Mouse (Mus musculus): ENCODE measurements around the gene Sec22a.

Gene Sec22a

DNA sequence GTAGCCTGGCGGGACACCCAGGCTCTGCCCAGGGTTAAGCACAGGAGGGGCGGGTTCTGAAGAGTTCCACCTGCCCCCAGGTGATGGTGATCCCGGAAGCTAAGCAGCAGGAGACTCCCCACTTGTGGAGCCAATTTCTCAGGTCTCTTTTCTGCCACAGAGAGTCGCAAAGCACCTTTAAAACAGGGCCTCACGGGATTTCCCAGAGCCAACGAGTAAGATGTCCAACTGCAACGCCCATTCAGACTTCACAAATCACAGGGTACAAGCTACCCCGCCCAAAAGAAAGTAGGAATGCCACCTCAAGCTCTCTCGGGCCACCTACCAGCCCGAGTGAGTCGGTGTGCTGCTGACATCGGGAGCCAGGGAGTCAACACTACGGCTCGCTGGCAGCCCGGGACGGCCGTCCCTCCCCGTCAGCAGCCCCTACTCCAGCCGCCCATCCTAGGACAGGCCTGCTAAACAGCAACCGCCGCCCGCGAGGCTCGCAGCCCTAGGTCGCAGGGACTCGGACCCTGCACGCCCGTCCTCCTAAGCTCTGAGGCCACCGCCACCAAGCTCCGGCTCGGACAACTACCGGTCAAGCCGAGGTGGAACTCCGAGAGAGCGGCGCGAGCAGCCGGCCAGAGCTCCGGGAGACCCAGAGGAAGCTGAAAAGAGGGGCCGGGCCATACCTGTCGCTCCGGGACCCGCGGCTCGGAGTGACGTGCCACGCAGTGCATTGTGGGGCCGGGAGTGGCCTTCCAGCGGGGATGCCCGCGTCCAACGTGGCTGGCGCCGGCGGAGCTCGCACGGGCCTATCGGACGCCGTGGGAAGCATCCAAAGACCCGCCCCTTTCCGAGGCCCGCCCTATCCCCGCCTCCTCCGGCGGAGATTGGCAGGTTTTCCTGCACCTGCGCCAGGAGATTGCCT, at the start of gene Sec22a:
Gene Sec22a (minus strand): TSS at position 769 of the 913 bp plus-strand sequence.
- DNase-seq = peak; percentile 95

DNA sequence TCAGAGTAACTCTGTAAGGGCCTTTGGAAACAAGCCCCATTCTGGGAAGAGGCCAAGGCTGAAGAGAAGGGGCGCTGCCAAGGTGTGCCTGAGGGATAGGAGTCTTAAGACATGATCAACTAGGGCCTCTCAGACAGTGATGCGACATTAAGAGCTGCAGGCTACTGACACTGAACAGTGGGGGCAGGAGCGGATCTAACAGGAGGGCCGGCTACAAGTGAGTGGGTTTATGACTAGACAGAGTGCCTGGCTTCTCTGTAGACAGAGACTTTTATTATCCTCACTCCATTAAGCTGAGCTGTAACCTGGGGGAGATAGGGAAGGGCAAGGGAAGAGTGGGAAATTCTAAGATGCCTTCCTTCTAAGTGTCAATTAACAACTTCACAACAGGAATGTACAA, 43.0 kb upstream of the Sec22a start:
- DNase-seq = no peak

DNA sequence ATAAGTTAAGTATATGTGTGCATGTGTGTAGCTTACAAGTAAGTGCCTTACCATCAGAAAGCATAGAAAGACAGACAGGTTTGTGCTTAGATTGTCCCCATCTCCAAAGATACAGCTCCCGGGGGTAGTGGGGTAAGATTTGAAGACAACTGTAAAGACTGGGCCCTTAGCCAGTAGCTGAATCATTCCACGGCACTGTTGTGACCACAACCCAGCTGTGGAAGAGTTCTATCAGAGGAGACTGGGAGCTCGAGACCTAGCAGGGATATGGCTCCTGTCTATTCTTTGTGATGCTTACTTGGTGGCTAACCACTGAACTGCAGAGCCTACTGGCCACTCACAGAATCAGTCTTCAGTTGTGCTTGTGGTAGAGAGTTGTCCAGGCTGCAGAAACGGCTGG, 42.4 kb upstream of the Sec22a start:
- DNase-seq = no peak

DNA sequence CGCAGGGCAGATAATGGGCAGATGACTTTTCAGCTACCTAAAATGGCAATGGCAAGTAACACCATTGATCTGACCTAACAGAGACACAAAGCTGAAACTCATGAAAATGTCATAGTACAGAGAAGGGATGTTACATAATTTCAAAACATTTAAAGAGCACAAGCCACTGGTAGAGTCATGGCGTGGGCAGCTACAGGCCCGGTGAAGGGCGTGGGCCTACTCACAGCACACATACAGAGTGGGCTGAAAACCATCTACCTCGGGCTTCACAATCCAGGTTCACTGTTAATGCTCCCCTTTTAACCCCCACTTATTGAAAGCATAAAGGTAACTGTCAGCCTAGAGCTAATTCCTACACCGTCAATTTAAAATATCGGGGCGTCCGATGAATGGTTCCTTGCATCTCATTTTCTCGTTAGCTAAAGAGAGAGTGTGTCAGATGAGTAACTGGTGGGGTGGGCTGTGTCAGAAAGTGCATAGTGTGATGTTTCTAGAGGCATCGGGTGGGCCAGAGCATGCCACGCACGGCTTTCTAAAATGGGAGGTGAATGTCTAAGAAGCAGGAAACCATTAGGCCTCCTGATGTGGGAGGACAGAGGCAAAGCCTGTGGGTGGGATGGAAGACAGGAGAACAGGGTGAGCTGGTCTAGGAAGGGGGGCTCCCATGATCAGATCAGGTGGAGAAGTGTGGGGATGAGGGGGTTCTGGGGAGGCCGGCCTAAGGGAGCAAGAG, 41.8 kb upstream of the Sec22a start:
- DNase-seq = no peak

DNA sequence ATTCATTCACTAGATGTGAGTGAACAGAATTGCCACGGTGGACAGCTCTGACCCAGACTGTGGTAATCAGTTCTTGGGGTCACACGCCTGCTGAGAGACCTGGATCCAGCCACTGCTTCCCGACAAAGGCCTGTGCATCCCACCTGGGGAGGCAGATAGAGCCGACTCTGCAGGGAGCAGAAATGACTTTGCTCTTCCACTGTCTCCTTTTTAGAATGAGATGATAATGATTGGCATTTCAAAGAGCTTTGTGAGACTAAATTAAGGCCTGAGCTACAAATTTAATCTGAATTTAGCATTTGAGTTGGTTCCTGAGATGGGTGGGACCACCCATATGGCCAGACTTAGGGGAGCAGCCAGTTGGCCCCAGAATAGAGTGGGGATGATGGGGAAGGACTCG, 41.1 kb upstream of the Sec22a start:
- no peak for DNase-seq

DNA sequence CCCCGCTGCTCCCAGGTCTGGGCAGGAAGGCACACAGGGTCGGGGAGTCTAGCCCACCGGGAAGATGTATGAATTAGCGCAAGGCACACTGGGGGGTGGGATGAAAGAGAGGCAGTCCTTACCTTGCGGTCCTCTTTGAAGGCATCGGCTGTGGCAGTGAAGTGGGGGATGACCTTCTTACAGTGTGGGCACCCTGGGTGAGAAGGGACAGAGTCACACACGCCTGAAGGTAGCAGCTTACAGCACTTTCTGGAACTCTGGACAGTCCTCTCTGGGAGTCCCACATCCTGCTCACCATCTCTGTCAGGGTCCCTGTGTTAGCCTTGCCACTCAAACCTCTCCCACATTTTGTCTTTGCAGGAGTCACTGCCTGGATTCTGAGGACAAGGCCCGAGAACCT, 40.2 kb upstream of the Sec22a start:
- no peak for DNase-seq

DNA sequence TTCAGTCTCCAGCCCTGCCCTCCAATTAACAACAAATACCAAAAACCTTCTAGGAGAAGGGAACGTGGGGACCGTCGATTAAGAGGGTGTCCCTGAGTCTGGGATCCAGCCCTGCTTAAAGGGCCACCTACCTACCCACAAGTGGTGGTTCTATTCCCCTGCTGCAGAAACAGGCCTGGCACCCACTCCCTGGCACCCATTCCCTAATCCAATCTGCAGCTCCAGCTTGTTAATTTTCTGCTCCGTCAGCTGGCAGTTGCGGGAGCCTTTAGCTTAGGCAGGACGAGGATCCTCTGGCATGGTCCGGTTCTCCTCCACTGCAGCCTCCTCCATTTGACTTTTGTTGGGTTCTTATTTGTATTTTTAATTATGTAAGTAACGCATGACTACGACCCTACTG, 39.6 kb upstream of the Sec22a start:
- no peak for DNase-seq

DNA sequence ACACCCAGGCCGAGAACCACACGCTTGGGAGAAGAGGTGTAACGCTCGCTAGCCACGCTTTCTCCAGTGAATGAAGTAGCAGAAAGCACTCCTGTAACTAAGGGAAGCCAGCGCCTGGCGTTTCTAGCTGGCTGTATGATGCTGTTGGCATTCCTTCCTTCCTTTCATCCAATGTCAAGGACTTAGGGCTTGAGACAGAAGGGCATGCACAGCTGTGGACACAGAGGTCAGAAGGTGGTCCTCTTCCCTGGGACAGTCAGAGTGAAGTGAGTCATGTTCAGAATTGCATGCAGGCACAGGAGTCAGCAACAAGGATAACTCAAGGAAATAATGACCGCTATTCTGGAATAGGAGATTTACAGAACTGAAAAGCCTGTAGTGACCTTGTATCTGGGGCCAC, 29.1 kb upstream of the Sec22a start:
- no peak for DNase-seq

DNA sequence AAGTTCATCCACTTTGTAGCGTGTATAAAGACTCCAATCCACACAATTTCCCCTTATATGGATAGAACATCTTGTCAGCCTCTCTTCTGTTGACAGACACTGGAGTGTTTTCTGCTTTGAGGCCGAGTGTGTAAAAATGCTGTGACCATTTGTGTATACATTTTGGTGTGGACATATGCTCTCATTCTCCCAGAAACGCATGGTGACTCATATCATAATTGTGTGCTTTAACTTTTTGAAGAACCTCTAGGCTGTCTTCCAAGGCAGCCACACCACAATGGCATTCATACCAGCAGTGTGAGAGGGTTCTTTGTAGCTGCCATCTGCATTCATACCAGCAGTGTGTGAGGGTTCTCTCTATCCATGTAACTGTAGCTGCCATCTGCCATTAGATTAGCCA, 21.9 kb upstream of the Sec22a start:
- DNase-seq = no peak

DNA sequence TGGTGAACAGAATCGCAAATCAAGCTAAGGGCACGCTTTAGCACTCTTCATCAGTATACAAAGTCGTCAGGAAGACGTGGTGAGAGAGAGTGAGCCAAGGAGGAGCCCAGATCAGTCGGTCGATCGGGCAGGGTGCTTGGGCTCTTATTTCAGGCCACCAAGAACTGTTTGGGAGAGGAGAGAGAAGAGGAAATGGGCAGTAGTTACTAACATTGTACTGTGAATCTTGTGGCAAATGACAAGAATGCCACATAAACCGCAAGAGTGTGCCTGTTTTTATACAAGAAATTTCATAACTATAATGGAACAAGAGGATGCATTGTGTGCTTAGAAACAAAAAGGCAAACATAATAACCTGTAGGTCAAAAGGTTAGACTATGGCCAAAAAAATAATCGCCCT, 16.3 kb upstream of the Sec22a start:
- DNase-seq = no peak

DNA sequence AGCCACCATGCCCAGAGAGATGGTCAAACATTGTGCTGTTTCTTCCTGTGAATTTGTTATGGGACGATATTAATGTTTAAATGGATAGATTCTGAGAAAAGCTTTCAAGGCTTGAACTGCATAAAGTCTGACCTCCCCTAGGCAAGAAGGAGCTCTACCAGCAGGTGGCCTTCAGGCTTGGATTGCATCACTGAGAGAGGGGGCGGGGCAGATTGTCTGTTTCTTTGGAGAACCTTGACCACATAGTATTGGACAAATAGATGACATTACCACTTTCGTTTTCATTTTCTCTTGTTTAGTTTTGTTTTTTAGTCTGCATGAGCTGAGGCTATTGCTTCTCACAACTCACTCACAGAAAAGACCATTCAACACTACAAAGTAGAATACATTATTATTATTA, 15.6 kb upstream of the Sec22a start:
- no peak for DNase-seq

DNA sequence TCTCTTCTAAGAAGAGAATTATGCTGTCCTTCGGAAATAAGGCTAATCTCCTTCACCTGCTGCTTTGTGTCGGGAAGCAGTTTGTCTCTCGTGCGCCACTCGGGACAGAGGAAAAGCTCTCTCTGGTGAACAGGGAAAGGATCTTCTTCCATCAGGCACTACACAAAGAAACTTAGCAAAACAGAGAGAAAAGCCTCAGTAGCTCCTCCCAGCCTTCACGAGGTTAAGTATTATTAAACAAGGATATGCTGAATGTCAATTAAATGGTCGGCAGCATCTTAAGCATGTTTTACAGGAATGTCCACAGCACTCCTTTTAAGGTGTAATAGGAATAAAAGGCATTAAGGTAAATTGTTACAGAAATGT, 328 bp upstream of the Sec22a start:
- DNase-seq = no peak

DNA sequence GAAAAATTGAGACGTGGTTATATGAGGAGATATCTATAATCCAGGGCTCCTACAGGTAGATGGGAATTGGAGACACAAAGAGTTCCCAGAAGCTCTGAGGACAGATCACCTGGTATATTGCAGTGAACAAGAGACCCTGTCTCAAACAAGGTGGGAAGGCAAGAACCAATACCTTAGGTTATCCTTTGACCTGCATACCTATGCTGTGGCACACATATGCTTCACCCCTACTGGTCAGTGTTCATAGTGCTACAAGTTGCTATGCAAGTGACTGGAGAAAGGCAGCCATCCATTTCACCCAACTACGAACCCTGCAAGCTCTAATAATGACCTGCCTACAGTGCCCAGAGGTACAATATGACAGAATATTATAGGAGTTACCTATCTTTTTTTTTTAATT, 1.5 kb downstream of the Sec22a start:
- no peak for DNase-seq

DNA sequence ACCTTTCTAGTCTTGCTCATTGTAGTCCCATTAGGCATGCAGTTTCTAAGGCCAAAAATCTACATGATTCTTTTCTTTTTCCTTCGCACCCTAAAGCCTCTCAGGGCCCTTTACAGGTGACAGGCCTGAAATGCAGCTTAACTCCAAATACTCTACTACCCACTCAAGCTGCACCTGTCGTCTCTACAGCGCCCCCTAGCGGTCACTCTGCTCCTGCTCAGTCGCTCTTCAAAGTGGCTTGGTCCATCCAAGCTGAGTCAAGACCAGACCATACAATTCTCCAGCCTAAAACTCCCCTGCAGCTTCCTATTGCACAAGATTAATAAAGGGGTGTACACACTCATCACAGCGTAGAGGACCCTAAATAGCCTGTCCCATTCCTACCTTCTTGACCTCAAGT, 3.1 kb downstream of the Sec22a start:
- peak; percentile 35 for DNase-seq

DNA sequence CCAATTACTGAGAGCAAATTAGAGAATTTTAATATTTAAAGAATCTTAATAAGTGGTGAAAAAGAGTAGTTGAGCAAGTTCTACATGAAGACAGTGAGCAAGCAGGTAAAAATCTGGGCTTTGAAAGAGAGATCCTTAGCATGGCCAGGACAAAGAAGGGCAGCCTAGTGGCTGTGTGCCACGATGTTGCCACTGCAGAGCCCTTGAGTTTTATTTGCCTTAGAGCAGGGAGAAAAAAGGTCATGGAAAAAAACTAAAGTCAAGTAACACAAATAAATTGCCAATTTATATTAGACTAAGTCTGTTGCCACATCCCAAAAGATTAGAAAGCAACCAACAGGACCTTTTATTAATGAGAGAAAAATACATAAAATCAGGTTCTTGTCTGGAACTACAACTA, 6.3 kb downstream of the Sec22a start:
- DNase-seq = no peak

DNA sequence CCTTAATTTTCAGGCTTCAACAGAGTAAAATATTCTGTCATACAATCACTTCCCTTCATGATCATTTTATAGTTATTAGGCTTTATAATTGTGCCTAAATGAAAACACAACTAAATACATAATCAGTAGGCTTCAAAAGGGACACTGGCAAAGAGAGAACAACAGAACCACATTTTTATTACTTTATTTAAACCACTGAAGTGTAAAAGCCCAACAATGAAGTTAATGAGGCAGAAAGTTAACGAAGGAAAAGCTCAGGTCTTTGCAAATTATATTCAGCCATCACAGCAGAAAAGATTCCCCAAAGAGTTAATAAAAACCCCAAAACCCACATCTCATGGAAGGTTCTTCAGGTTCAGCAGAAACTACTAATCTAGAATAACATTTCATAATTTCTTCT, 33.3 kb downstream of the Sec22a start:
- no peak for DNase-seq

DNA sequence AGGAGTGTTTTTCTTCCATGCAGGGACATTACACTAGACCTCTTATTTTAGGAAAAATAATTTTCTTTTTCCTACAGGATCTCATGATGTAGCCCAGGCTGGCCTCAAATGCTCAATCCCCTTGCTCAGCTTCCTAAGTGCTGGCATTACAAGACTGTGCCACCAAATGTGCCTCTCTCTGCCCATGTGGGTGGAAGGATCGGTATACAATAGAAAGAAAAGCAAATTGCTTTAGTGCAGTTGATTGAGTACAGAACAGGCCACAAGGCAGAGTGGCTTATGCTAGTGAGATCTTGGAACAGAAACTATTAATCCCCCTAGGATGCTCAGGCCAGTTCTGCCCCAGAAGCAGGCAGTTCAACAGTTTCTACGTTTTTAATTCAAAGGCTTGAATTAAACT, 43.9 kb downstream of the Sec22a start:
- no peak for DNase-seq

DNA sequence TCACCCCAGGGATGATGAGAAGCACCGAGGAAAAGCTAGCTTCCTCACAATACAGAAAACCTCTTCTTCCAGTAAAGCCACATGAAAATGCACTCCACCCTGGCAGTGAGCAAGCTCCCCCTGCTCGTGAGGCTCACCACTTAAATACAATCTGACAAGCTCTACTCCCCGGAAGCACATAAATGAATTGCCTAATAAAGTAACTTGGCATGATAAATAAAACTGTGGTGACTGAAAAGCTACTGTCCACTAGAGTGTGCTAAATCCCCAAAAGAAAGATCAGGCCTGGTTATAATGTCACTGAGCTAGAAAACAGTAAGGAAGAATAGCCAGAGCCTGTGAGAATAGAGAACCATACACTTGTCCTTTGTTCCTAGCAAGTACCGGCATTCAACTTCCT, 44.4 kb downstream of the Sec22a start:
- peak; percentile 19 for DNase-seq

DNA sequence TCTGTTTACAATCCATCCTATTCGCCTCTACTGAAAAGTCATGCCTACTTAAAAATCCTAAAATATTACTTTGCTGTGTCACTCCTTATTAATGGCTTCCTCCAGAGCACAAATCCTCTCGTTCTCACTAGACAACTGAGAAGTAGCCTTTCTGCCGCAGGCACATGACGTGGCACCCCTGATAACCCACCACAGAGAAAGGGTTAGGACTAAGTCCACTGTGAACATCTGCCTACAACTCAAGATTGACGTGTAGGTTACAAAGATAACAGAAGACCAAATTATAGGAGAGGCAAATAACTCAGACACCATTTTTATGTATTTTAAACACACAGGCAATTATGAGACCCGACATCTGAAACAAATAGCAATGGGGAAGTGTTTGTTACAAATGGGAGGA, 45.3 kb downstream of the Sec22a start:
- DNase-seq = no peak

DNA sequence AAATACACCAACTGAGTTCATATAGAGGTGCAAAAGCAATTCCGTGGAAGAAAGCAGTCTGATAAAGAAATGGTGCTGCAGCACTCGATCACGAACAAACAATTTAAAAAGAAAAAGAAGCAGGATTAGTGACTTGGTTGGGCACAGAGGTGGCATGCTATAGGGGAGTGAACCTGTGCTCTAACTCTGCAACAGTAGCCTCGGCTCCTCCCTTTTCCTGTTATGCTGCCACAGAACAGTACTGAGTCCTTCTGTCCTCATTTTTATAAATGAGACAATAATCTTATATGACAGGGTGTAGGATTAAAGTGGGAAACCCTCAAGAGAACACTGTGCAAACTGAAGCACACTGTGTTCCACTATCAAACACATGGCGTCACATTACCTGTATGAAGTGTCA, 46.3 kb downstream of the Sec22a start:
- no peak for DNase-seq

DNA sequence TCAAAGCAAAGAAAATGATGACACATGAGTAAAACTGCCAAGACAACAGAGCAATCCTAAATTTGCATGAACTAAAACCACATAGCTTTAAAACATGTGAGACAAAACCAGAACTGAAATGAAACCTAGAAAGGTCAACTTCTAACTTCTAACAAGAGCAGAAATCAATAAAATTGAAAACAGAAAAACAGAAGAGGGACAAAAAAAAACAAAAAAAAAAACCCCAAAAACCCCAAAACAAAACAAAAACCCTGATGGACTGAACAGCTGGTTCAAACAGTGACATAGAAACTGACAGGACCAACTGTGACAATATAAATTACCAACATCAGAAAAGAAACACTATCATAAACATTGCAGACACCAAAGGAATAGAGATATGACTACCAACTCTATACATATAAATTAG, 46.9 kb downstream of the Sec22a start:
- no peak for DNase-seq

DNA sequence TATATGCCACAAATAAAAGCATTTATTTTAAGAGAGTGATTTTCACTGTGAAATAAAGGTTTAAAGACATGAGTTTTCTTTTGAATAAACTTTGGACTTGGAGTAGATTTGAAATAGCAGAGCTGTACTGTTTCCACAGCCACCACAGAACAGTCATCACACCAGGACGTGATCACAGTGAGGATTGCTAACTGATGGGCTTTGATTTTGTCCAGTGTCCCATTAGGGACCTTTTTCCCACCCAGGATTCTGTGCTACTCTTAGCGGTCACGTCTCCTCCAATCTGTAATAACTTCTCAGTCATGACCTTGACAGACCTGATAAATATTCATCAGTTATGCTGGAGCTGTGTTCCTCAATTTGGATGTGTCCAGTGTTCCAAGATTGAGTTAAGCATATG, 48.2 kb downstream of the Sec22a start:
- no peak for DNase-seq

DNA sequence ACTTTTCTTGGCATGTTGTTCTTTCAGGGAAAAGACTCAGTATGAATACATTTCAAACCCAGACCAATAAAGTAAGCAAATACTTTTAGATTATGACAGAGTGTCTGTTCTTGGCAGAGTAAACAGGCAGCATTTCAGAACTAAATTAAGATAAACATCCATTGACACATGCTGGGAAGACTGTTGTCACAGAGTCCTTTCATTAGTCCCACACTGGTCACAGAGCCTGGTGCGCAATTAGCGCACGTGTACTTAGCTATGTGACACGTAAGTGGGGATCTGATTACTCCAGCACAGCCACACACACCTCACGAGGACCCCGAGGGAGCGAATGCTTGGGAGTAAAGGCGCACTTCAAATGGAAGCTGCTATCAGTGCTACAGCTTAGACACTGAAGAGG, 52.1 kb downstream of the Sec22a start:
- DNase-seq = no peak

DNA sequence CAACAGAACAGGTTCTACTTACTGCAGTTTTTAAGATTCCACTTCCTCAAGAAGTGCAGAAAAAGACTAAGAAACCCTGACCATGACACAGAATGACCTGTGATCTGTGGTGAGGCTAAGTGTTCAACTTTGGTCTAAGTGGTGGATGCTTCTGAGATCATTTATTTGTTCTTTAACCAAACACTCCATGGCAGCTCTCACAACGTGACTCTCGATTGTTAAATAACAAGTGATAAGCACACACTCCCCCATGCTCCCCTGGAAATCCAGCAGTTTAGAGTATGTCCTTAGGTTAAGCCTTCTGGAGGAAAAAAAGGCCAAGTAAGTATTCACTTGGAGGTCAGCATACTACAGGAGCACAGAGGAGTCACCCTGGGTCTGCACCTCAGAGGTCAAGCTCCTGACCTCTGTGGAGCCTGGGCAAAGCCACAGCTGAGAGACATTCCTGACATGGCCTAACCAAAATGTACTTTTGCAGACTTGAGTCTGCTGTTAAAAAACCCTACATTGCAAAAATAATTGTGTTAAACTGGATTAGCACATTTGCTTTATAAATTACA, 53.1 kb downstream of the Sec22a start:
- no peak for DNase-seq
